Comparison of ENCODE assay signal across 26 mouse cellular contexts in genomic region chr10:63423591-63424474, GRCm38 (mm10). TPM values are rescaled to one million over a fixed set of nuclear protein-coding genes. Genes with fewer than 3 reads are reported as not detected.
DNase-seq lines count a peak whose midpoint lies in the region; ATAC-seq and TF ChIP-seq lines count a peak whose summit lies in the region.
"Had no signal": no experiment of that assay in that cellular context is flagged by ENCODE, and none has a peak within 500 bp of the region (broad histone marks: within the 10 kb centered on the region; RNA-seq: fewer than 3 reads in every experiment).

No protein-coding gene starts in this region.

- peak; percentile 48 for DNase-seq in heart, embryonic 10.5 days (ENCODE audit: low spot score)
- DNase-seq in liver, embryonic 14.5 days (ENCODE audit: low read depth in 3 of 3, low spot score in 3 of 3): peak in 2 of 3 experiments; percentile 48 to 50
- DNase-seq in naive thymus-derived CD4-positive, alpha-beta T cell, adult 2 months (ENCODE audit: low read depth): peak; percentile 6
- DNase-seq in urinary bladder, postnatal 25 days (ENCODE audit: low spot score): no peak
- no peak for DNase-seq in gastrocnemius, adult 18-20 months (ENCODE audit: low spot score)
- no peak for DNase-seq in adrenal gland, adult 18-20 months (ENCODE audit: low spot score in 2 of 2)
- DNase-seq: gastrocnemius, postnatal 14 days; kidney, adult 11 months; lung, adult 2 months had no signal

- no peak overlapping the region for H3K27ac ChIP-seq in heart, embryonic 10.5 days
- H3K27ac ChIP-seq in heart, embryonic 12.5 days (ENCODE audit: poor library complexity, severe bottlenecking): no peak overlapping the region
- peak overlapping the region; percentile 63 for H3K27ac ChIP-seq in liver, embryonic 14.5 days
- H3K27ac ChIP-seq: embryonic facial prominence, embryonic 13.5 days; hindbrain, embryonic 12.5 days; layer of hippocampus, adult 2 months; limb, embryonic 12.5 days; midbrain, embryonic 15.5 days; stomach, embryonic 15.5 days had no signal

- no peak overlapping the region for H3K9ac ChIP-seq in heart, embryonic 12.5 days
- no peak overlapping the region; the same call in 1 of the 2 replicates for H3K9ac ChIP-seq in liver, embryonic 14.5 days (replicated peaks)
- H3K9ac ChIP-seq: embryonic facial prominence, embryonic 13.5 days; hindbrain, embryonic 12.5 days; limb, embryonic 12.5 days; midbrain, embryonic 15.5 days; stomach, embryonic 15.5 days had no signal

- no peaks in the 10 kb centered on the region for H3K4me1 ChIP-seq in heart, embryonic 10.5 days
- no peaks in the 10 kb centered on the region for H3K4me1 ChIP-seq in heart, embryonic 12.5 days (replicated peaks)
- H3K4me1 ChIP-seq in erythroblast, embryonic 14.5 days (ENCODE audit: control insufficient read depth): peaks cover 63% of the 10 kb centered on the region
- H3K4me1 ChIP-seq in liver, embryonic 14.5 days (replicated peaks; ENCODE audit: control insufficient read depth in 2 of 2, insufficient read depth in 2 of 2, low read length in 1 of 2): peaks cover 15% of the 10 kb centered on the region in 2 experiments
- H3K4me1 ChIP-seq: embryonic facial prominence, embryonic 13.5 days; hindbrain, embryonic 12.5 days; limb, embryonic 12.5 days; stomach, embryonic 15.5 days had no signal

- H3K4me3 ChIP-seq in heart, embryonic 10.5 days: no peak overlapping the region
- no peak overlapping the region for H3K4me3 ChIP-seq in heart, embryonic 12.5 days
- H3K4me3 ChIP-seq in erythroblast, embryonic 14.5 days (replicated peaks): peak overlapping the region; percentile 38
- H3K4me3 ChIP-seq in liver, embryonic 14.5 days (ENCODE audit: insufficient read depth in 1 of 2, low read depth in 2 of 2, low read length in 2 of 2): no peak overlapping the region
- H3K4me3 ChIP-seq: embryonic facial prominence, embryonic 13.5 days; hindbrain, embryonic 12.5 days; layer of hippocampus, adult 2 months; limb, embryonic 12.5 days; midbrain, embryonic 15.5 days; stomach, embryonic 15.5 days had no signal

- 80% methylated on average over 9 of the region's 9 CpGs for WGBS in heart, embryonic 10.5 days
- WGBS in heart, embryonic 12.5 days: 84% methylated on average over 9 of the region's 9 CpGs
- WGBS in liver, embryonic 14.5 days (ENCODE audit: insufficient replicate concordance): 33% methylated on average over 9 of the region's 9 CpGs

- no peaks in the 10 kb centered on the region for H3K9me3 ChIP-seq in heart, embryonic 10.5 days
- H3K9me3 ChIP-seq in heart, embryonic 12.5 days (replicated peaks): no peaks in the 10 kb centered on the region
- 0 out of 2 replicates have a peak, but pooled peaks cover 2% of the 10 kb centered on the region for H3K9me3 ChIP-seq in erythroblast, embryonic 14.5 days (ENCODE audit: control insufficient read depth, low read length)
- no peaks in the 10 kb centered on the region for H3K9me3 ChIP-seq in liver, embryonic 14.5 days (ENCODE audit: control insufficient read depth, low read length)
- H3K9me3 ChIP-seq: embryonic facial prominence, embryonic 13.5 days; hindbrain, embryonic 12.5 days; limb, embryonic 12.5 days; midbrain, embryonic 15.5 days; stomach, embryonic 15.5 days had no signal

- TF ChIP-seq CTCF in liver, embryonic 14.5 days (IDR thresholded peaks at IDR 0.05; ENCODE audit: low read depth): no peak

- no peak overlapping the region for H3K4me2 ChIP-seq in heart, embryonic 12.5 days
- H3K4me2 ChIP-seq in liver, embryonic 14.5 days (ENCODE audit: low read depth): peak overlapping the region; percentile 33
- H3K4me2 ChIP-seq: embryonic facial prominence, embryonic 13.5 days; hindbrain, embryonic 12.5 days; limb, embryonic 12.5 days; midbrain, embryonic 15.5 days; stomach, embryonic 15.5 days had no signal

- H3K36me3 ChIP-seq in heart, embryonic 10.5 days: no peaks in the 10 kb centered on the region
- H3K36me3 ChIP-seq in heart, embryonic 12.5 days: no peaks in the 10 kb centered on the region
- no peaks in the 10 kb centered on the region for H3K36me3 ChIP-seq in erythroblast, embryonic 14.5 days (ENCODE audit: control insufficient read depth)
- H3K36me3 ChIP-seq in liver, embryonic 14.5 days (replicated peaks; ENCODE audit: control insufficient read depth, insufficient read depth, low read depth): no peaks in the 10 kb centered on the region
- H3K36me3 ChIP-seq: embryonic facial prominence, embryonic 13.5 days; hindbrain, embryonic 12.5 days; limb, embryonic 12.5 days; midbrain, embryonic 15.5 days; stomach, embryonic 15.5 days had no signal

- H3K27me3 ChIP-seq in heart, embryonic 10.5 days (ENCODE audit: insufficient read depth, poor library complexity, severe bottlenecking): no peaks in the 10 kb centered on the region
- H3K27me3 ChIP-seq in heart, embryonic 12.5 days (replicated peaks): no peaks in the 10 kb centered on the region
- H3K27me3 ChIP-seq in erythroblast, embryonic 14.5 days (ENCODE audit: control insufficient read depth): peaks cover 4% of the 10 kb centered on the region; the same call in 1 of the 2 replicates
- no peaks in the 10 kb centered on the region for H3K27me3 ChIP-seq in liver, embryonic 14.5 days (ENCODE audit: control insufficient read depth, insufficient read depth, low read length)
- H3K27me3 ChIP-seq: embryonic facial prominence, embryonic 13.5 days; hindbrain, embryonic 12.5 days; limb, embryonic 12.5 days; midbrain, embryonic 15.5 days; stomach, embryonic 15.5 days had no signal

- no peak for ATAC-seq in heart, embryonic 12.5 days (ENCODE audit: insufficient number of reproducible peaks, low FRiP score)
- peak; percentile 82 for ATAC-seq in liver, embryonic 14.5 days (ENCODE audit: insufficient read depth)
- ATAC-seq: forebrain, embryonic 16.5 days; midbrain, embryonic 15.5 days had no signal

- peak; percentile 57 for TF ChIP-seq EP300 in liver, embryonic 14.5 days (IDR thresholded peaks at IDR 0.05; ENCODE audit: low read depth)

RNA-seq across cellular contexts. Expression of gene Gm7075, which starts 2.2 kb away (rescaled TPM):
- polyA plus RNA-seq in heart, embryonic 10.5 days (2016; fragmentation: Nextera tagmentation; extraction: Ambion mirVana): not detected in 2 replicates
- polyA plus RNA-seq in heart, embryonic 12.5 days (2016; fragmentation: Nextera tagmentation; extraction: Ambion mirVana): 0.53 TPM in 1 of 2 replicates, not detected in the other
- polyA plus RNA-seq in erythroblast, embryonic 14.5 days (2012): not detected in 2 replicates
- polyA plus RNA-seq in liver, embryonic 14.5 days (2012; rRNA removed): 0.34 TPM in 1 of 2 replicates, not detected in the other
- not detected in 2 replicates for polyA plus RNA-seq in liver, embryonic 14.5 days (2014; fragmentation: Nextera tagmentation; extraction: Ambion mirVana)
- total RNA-seq in gastrocnemius, adult 18-20 months (2021): not detected
- total RNA-seq in adrenal gland, adult 18-20 months (2021): not detected
- total RNA-seq: adrenal gland, adult 2 months; adrenal gland, postnatal 4 days; gastrocnemius, postnatal 14 days; heart, adult 18-20 months; heart, postnatal 25 days; layer of hippocampus, adult 2 months; layer of hippocampus, postnatal 25 days; megakaryocyte, adult 5-6 weeks had no signal
- polyA plus RNA-seq: adrenal gland, adult 2 months; embryonic facial prominence, embryonic 13.5 days; forebrain, embryonic 16.5 days; heart, embryonic 14.5 days; hindbrain, embryonic 12.5 days; limb, embryonic 12.5 days; lung, adult 2 months; midbrain, embryonic 15.5 days; neural tube, embryonic 14.5 days; stomach, embryonic 15.5 days had no signal

RNA-seq across cellular contexts. Expression of gene Ctnna3, which starts 6.1 kb away (rescaled TPM):
- polyA plus RNA-seq in heart, embryonic 10.5 days (2016; fragmentation: Nextera tagmentation; extraction: Ambion mirVana): 14.2 and 22.7 TPM in 2 replicates
- polyA plus RNA-seq in heart, embryonic 12.5 days (2016; fragmentation: Nextera tagmentation; extraction: Ambion mirVana): 24.0 and 27.3 TPM in 2 replicates
- not detected in 2 replicates for polyA plus RNA-seq in erythroblast, embryonic 14.5 days (2012)
- polyA plus RNA-seq in liver, embryonic 14.5 days (2012; rRNA removed): 0.01 and 0.03 TPM in 2 replicates
- not detected in 2 replicates for polyA plus RNA-seq in liver, embryonic 14.5 days (2014; fragmentation: Nextera tagmentation; extraction: Ambion mirVana)
- total RNA-seq in gastrocnemius, adult 18-20 months (2021): 10 to 100 TPM; 22.0 to 26.9 TPM
- total RNA-seq in adrenal gland, adult 18-20 months (2021): under 1 TPM; 0.40 to 0.48 TPM
- total RNA-seq: megakaryocyte, adult 5-6 weeks had no signal
- polyA plus RNA-seq: adrenal gland, adult 2 months had no signal

RNA-seq across cellular contexts. Expression of gene Dnajc12, which starts 41.6 kb away (rescaled TPM):
- 6.7 and 10.8 TPM in 2 replicates for polyA plus RNA-seq in heart, embryonic 10.5 days (2016; fragmentation: Nextera tagmentation; extraction: Ambion mirVana)
- polyA plus RNA-seq in heart, embryonic 12.5 days (2016; fragmentation: Nextera tagmentation; extraction: Ambion mirVana): 7.7 and 8.2 TPM in 2 replicates
- 0.14 and 0.22 TPM in 2 replicates for polyA plus RNA-seq in erythroblast, embryonic 14.5 days (2012)
- 2.4 and 8.3 TPM in 2 replicates for polyA plus RNA-seq in liver, embryonic 14.5 days (2012; rRNA removed)
- 16.3 and 20.1 TPM in 2 replicates for polyA plus RNA-seq in liver, embryonic 14.5 days (2014; fragmentation: Nextera tagmentation; extraction: Ambion mirVana)
- total RNA-seq in gastrocnemius, adult 18-20 months (2021): 10 to 100 TPM; 21.7 to 25.1 TPM
- total RNA-seq in adrenal gland, adult 18-20 months (2021): 10 to 100 TPM; 16.1 to 22.2 TPM

RNA-seq across cellular contexts. Expression of gene Sirt1, which starts 42.3 kb away (rescaled TPM):
- 2.4 and 5.2 TPM in 2 replicates for polyA plus RNA-seq in heart, embryonic 10.5 days (2016; fragmentation: Nextera tagmentation; extraction: Ambion mirVana)
- polyA plus RNA-seq in heart, embryonic 12.5 days (2016; fragmentation: Nextera tagmentation; extraction: Ambion mirVana): 4.7 and 4.8 TPM in 2 replicates
- 0.28 and 0.56 TPM in 2 replicates for polyA plus RNA-seq in erythroblast, embryonic 14.5 days (2012)
- polyA plus RNA-seq in liver, embryonic 14.5 days (2012; rRNA removed): 5.5 and 8.4 TPM in 2 replicates
- polyA plus RNA-seq in liver, embryonic 14.5 days (2014; fragmentation: Nextera tagmentation; extraction: Ambion mirVana): 3.8 and 4.7 TPM in 2 replicates
- 1 to 10 TPM; 6.8 to 8.1 TPM for total RNA-seq in gastrocnemius, adult 18-20 months (2021)
- total RNA-seq in adrenal gland, adult 18-20 months (2021): 10 to 100 TPM; 14.6 to 17.8 TPM

Comparison
In these comparisons a context has a peak if more than half of its experiments do, and no peak if none do; other contexts are left out.
1. DNase-seq: peak in heart, embryonic 10.5 days (single experiment), liver, embryonic 14.5 days (2 of 3) and naive thymus-derived CD4-positive, alpha-beta T cell, adult 2 months (single experiment); none in urinary bladder, postnatal 25 days (single experiment), gastrocnemius, adult 18-20 months (single experiment) and adrenal gland, adult 18-20 months (0 of 2).
2. RNA of gene Ctnna3, which starts 6.1 kb away (polyA plus RNA-seq): 24.0 to 27.3 TPM in heart, embryonic 12.5 days and 14.2 to 22.7 TPM in heart, embryonic 10.5 days; 0.01 to 0.03 TPM in liver, embryonic 14.5 days and not detected in erythroblast, embryonic 14.5 days; every median in the first group is over 10 times any median in the second.